Mouse (Mus musculus): ENCODE measurements around the gene Marc2. TPM values are rescaled to one million over a fixed set of nuclear protein-coding genes. Genes with fewer than 3 reads are reported as not detected.
A peak's percentile ranks its signal among the peaks of the same experiment; 100 is the strongest.

Gene Marc2
- total RNA-seq, 2 experiments from 2014 or later = 96.8 to 98.6 TPM

DNA sequence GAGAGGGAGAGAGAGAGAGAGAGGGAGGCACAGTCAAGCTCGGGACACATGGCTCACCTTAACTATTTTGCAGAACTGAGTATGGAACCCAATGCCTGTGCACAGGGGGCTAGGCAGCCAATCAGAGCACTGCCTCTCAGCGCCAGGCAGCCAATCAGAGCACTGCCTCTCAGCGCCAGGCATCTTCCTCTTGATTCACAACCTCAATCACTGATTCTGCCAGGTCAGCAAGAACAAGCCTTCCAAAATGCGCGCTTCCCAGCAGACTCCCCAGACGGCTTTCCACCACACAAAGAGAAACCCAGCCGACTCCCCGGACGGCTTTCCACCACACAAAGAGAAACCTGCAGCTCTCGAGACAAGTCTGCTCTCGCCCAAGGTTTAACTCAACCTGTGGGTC, 23.6 kb downstream of the Marc2 start:
- peak; percentile 54 to 56 for DNase-seq (ENCODE audit: extremely low spot score in 1 of 2, low spot score in 2 of 2)
- intact Hi-C loops (cut with DNase I) = no loop called here

DNA sequence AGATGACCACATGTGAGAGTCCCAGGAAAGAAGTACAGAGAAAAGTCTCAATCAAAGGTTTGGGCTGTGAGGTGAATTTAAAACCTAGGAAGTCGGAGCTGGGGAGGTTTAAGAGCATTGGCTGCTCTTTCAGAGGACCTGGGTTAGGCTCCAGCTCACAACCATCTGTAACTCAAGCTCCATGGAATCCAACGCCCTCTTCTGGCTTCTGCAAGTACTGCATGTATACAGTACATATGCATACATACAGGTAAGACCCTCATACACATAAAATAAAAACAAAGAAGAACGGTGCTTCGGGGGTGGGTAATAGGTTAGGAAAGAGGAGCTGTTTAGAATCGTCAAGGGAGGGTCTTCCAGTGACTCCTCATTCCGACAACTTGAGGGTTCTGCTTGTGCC, 28.5 kb downstream of the Marc2 start:
- intact Hi-C loops (cut with DNase I) = no loop called here
- DNase-seq (ENCODE audit: extremely low spot score in 1 of 2, low spot score in 2 of 2) = no peak

DNA sequence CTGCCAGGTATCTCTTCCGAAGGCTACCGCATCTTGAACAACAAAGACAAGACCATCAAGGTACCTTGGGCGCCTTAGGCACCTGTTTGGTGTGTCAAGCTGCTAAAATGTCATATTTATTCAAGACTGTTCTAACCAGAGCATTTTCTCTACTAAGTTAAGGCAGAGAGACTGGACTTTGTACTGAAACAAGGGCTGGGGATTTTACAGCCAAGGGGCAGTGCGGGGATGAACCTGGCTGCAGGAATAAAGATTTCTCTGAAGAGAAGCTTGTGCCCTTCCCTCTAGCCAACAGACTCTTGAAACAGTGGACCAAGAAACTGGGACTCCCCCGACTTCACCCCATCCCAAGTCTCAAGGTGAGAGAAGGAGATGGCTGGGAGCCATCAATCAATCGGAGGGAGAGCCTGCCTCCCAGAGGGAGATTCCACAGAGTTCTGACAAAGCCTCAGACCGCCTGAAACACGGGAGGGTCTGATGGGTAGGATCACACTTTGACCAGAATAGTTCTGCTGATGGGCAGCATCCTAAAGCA, 34.5 kb downstream of the Marc2 start:
- DNase-seq (ENCODE audit: extremely low spot score in 1 of 2, low spot score in 2 of 2) = no peak
- intact Hi-C loops (cut with DNase I) = no loop called here

DNA sequence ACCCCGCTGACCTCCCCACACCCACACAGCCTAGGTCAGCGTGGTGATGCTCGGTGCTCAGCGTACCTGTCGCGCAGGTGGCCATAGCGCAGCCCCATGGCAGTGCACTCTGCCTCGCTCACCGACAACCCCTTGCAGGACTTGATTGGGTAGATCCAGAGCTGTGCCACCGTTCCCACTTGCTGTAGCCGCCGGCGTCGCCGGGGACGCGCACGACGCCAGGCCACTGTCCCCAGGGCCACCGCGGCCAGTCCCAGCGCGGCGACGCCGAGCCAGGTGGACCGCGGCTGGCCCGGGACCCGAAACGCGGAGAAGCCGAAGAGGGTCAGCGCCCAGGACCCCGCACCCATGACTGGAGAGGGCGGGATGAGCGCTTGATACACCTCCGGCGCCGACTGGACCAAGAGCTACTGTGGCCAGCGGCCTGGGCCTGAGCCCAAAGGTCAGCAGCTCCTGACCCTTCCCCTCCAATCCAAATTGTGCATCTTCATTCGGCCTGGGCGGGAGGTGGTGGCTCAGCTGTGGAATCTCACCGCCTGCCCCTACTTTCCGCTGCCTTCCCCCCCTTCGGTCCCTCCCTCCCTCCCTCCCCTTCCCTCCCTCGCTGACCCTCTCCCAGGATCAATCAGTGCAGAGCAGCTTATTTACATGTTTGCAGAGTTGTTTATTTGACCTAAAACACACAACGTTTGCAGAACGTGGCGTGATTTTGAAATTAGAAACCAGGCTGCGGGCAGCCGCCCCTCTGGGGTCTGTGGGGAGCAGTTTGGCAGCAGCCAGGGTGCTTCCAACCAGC, 35.3 kb downstream of the Marc2 start, which contains the start of gene Marc1:
TSS of gene Marc1 (minus strand) at position 534 of the 796 bp plus-strand sequence.
- no peak for DNase-seq (ENCODE audit: extremely low spot score in 1 of 2, low spot score in 2 of 2)
- intact Hi-C loops (cut with DNase I) = no loop called here

DNA sequence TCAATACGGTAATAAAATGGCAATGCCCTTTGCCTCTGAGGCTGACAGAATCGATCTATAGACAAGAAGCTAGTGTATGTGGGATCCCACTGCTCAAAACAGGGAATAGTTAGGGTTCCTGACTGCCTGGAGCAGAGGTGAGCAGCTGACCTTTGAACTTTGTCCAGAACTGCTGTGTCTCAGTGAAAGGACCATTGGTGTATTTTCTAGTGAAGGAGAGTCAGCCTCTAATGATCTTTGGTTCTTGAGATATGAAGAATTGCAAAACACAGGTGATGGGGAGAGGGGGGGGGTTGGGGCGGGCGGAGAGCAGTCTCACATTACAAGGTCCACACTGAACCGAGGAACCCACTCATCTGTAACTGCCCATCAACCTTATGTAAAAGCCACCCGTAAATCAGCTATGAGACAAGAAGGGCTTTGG, 36.7 kb downstream of the Marc2 start:
- intact Hi-C loops (cut with DNase I) = no loop called here

DNA sequence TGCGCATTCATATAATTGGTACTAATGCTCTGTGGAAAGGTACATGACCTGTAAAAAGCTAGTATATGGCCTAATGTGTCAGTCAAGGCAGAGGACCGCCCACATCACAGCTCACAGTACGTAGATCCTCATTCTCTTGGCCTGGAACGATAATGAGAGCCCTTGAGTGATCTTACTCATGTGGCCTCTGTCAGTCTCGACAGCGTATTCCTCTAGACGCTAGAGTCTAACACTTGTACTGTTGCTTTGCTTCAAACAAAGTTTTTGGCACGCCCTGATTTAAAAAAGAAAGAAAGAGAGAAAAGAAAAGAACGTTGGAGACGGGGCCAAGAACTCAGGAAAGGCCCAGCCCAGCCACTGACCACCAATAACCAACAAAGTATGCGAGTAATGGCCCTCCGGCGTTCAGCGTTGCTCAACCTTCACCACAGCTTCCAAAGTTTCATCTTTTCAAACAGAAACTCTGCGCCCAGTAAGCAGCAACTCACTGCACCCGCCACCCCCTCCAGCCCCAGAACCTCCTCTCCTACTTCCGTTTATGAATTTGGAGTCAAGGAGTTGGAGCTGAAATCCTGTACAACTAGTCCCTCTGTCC, 37.7 kb downstream of the Marc2 start:
- intact Hi-C loops (cut with DNase I) = no loop called here
- DNase-seq (ENCODE audit: extremely low spot score in 1 of 2, low spot score in 2 of 2) = no peak

More for the DNA sequence above, 36.7 kb downstream of the Marc2 start:
- DNase-seq (ENCODE audit: extremely low spot score in 1 of 2, low spot score in 2 of 2) = no peak

DNA sequence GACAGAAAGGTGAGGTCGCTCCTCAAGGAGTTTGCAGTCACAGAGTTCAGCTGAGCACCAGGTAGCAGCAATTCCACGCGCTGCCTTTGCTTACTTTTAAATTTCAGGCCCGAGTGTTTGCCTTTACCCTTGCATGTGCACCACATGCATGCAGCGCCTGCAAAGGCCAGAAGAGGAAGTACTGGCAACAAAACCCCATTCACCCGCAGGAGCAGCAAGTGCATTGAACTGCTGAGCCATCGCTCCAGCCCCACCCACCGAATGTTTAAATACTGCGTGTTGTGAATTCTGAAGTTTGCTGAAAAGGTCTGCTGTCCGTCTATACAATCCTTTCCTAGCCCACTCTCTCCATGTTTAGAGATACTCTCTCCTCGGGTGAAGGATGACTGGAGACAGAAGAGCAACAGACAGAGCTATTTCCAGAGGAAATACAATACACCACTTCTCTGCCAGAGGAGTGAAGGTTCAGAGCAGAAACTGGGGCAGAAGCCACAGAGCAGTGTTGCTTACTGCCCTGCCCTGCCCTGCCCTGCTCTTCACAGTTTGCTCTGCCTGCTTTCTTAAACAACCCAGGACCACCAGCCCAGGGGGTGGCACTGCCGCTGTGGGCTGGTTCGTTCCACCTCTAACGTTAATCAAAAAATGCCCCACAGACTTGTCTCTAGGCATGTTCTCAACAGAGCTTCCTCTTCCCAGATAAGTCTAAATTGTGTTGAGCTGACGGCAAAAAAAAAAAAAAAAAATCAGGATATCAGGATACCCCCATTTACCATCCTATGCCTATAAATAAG, 38.4 kb downstream of the Marc2 start:
- intact Hi-C loops (cut with DNase I) = no loop called here
- DNase-seq (ENCODE audit: extremely low spot score in 1 of 2, low spot score in 2 of 2) = no peak

DNA sequence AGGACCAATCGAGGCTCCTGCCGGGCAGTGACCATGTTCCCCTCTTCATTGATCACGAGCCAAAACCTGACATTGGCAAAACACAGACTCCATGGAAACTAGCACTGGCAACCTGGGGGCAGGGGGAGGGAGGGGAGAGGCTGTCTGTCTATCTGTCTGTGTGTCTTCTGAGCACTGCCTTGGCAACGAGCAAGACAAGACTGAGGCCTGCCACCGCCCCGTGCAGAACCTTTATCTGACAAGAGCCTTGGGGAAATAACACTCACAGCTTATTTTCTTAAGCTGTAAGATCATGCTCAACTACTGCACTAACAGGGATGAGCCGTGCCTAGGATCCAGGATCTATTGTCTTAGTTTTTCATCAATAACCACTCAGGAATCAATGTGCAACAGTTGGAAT, 39.1 kb downstream of the Marc2 start:
- intact Hi-C loops (cut with DNase I) = no loop called here
- DNase-seq (ENCODE audit: extremely low spot score in 1 of 2, low spot score in 2 of 2) = no peak

DNA sequence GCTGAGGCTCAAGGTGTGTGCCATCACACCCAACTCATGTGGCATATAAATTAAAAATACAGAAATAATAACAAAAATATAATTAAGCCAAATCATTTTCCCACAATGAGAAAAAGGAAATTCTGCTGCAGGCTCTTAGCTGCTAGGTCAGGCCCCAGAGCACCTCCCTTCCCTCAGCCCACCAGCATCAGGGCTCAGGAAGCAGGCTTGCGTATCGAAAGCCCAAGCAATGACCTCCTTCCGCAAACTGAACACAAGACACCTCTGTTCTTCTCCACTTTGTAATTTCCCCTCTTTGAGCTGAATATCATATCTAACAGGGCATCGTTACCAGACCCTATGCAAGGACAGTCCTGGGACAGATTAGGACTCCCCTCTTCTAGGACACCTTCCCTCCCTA, 40.5 kb downstream of the Marc2 start:
- intact Hi-C loops (cut with DNase I) = no loop called here
- no peak for DNase-seq (ENCODE audit: extremely low spot score in 1 of 2, low spot score in 2 of 2)

DNA sequence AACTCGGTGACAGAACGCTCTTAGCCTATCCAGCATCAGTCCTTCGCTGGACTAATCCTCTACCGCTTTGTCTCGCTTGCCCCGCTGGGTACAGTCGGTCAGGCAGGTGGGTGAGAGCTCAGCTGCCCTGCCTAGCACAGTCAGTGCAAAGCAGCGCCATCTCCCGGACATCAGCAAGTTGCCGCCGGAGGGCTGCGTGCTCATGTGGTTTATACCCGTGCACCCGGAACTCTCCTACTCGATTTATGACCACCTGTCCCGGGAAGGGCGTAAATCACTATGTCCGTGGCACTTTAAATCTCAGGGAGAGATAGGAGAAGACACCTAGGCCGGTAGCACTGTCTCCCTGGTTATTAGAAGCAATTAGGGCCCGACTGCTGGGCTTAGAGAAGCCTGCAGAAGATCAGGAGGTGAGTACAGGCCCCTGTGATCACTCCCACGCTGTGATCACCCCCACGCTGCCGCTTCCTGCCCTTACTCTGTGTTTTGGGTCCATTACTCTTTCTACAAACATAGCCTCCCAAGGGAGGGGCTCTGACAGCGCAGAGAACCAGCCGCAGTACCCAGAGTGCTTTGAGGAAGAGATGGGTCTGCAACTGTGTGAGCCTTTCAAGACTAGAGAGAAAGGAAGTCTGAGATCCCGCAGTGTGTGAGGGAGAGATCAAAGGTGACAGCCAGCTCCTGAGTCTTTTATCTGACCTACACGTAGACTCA, 52.9 kb downstream of the Marc2 start:
- intact Hi-C loops (cut with DNase I) = no loop called here
- peak in 1 of 2 experiments; percentile 67 for DNase-seq (ENCODE audit: extremely low spot score in 1 of 2, low spot score in 2 of 2)

DNA sequence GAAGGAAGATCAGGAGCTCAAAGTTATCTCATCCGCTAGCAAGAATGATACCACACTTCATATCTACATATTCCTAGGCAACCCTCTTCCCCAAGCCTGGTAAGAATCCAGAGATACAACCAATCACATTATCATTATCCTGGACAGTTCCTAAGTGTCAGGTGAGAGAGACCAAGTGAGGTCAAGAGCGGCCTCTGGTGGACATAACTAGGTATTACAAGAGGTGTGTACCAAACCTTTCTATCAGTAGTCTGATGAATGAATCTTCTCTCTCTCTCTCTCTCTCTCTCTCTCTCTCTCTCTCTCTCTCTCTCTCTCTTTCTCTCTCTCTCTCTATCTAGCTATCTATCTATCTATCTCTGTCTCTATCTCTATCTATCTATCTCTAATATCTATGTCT, 55.1 kb downstream of the Marc2 start:
- DNase-seq (ENCODE audit: extremely low spot score in 1 of 2, low spot score in 2 of 2) = no peak
- intact Hi-C loops (cut with DNase I) = no loop called here

DNA sequence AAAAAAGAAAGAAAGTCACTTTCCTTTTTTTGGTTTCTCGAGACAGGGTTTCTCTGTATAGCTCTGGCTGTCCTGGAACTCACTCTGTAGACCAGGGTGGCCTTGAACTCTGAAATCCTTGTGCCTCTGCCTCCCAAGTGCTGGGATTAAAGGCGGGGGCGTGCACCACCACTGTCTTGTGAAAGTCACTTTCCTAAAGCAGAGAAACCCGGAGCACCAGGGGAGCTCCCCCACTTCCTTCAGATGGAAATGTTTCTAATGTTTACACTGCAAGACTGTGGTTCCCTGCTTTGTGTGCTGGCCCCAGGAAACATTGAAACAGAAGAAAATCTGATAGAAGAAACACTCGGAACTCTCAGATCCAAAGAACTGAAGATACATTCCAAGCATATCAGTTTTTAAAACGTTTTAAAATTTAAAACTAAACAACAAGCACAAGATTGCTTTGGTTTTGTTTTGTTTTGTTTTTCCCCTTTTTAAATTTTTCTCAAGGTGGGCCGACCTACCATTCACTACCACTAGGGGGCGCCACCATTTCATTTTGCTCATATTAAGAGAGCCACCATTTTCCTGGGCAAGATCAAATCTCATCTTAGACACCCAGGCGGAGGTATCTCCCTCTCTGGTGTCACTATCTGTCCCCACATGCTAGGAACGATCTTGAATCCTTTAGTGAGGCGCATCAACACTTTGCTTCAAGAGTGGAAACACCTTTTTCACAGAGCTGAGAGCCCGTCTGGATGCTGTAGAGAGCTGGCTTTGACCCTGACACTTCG, 59.7 kb downstream of the Marc2 start:
- no peak for DNase-seq (ENCODE audit: extremely low spot score in 1 of 2, low spot score in 2 of 2)
- intact Hi-C loops (cut with DNase I) = no loop called here

DNA sequence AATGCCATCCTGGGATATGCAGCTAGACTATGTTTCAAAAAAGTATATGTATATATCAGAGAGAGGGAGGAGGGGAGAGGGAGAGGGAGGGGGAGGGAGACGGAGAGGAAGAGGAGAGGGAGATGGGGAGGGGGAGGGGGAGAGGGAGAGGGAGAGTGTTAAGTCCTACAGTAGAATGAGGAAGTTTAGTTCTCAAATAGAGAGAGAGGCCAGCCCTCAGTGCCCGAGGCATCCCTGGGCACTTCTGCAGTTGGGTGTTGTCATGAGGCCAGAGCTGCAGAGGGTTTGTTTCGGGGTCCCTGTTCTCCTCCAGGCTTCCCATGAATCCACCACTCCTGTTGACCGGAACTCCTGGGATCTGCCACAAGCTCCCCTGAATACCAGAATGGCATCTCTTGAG, 62.6 kb downstream of the Marc2 start:
- intact Hi-C loops (cut with DNase I) = no loop called here
- DNase-seq (ENCODE audit: extremely low spot score in 1 of 2, low spot score in 2 of 2) = no peak

DNA sequence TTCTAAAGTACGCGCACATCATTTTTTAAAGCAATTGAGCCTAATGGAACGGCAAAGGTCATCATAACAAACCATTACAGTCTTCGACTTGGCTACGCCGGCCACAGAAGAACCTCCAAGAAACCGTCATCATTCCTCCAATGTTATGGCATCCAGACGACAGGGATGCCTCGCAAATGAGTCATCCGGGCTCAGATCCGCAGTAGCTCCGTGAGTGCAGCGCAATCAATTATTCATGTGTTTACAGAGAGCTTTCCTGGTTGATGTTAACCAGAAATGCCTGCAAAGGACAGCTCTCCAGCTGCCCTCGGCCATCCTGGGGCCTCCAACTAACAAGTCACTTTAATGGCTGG, 64.1 kb downstream of the Marc2 start:
- no peak for DNase-seq (ENCODE audit: extremely low spot score in 1 of 2, low spot score in 2 of 2)
- intact Hi-C loops (cut with DNase I) = no loop called here

DNA sequence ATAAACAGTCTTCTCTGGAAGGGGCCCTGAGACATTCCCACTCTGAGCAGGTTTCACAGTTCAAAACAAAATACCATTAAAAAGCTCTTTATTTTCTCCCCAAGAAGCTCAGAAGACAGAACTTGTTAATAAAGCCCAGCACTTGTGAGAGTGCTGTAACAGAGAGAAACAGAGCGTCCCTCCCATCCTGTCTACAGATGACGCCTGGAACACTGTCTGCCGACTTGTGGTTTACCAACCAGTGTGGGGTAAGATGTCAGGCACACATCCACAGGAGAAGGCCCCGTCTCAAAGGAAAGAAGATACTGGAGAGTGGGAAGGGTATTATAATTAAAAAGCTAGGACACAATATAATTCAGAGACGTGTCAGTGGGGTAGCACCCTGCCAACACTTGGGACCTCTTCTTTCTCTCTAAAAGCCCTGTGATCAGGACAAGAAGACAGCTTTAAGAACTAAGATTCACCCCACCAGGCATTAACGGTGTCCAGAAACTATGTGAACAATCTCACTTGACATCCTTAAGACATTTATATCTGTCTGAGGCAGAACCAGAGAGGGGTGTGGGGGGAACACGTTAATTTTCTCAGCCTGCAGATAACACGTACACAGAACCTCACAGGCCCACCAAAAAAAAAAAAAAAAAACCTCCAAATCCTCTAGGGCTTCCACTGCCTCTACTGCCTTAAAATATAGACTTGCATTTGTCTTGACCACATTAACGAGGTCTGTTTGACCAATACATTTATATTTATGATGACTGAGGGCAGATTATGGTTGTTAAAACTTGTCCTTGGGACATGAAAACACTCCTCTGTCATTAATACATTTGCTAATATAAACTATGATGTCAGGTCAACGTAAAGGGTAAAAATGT, 64.7 kb downstream of the Marc2 start:
- DNase-seq (ENCODE audit: extremely low spot score in 1 of 2, low spot score in 2 of 2) = no peak
- intact Hi-C loops (cut with DNase I) = no loop called here

DNA sequence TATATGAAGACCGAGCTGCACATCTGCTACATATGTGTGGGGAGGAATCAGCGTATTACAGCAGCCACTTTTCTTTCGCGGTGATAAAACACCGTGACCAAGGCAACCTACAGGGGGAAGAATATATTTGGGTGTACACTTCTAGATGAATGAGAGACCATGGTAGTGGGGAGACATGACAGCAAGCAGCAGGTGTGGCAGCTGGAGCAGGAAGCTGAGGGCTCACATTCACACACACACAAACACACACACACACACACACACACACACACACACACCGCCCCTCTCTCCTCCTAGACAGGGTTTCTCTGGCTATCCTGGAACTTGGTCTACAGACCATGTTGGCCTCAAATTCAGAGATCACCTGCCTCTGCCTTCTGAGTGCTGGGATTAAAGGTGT, 68.1 kb downstream of the Marc2 start:
- intact Hi-C loops (cut with DNase I) = no loop called here
- no peak for DNase-seq (ENCODE audit: extremely low spot score in 1 of 2, low spot score in 2 of 2)

DNA sequence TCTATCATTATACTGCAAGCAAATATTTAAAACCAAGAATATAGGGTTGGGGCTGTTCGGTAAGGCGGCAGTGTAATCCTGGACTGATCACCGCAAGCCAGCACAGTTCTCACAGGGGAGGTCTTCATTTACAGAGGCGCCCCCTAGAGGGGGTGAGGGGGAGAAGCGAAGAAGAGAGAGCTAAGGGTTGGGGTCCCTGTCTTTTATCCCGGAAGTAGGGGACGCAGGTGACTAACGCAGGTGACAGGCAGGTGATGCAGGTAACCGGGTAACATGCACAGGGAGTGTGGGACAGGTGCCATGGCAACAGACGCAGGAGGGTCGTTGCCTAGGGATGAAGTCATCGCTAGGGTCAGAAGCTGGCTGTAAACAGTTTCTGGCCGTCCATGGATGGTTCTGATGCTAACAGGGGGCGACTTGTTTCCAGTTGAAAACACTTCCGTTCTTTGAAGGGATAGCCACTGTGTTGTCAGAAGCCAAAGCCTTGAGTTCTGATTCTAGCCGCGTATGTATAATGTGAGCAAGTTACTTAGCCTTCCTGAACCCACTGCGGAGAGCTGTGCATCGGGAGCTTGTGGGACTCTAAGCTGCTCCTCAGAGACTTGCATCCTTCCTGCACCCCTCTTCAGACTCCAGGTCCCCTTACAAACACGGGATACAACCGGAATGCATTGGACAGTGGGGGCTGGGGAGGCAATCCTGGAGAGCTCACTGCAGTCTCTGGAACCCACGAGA, 69.0 kb downstream of the Marc2 start:
- no peak for DNase-seq (ENCODE audit: extremely low spot score in 1 of 2, low spot score in 2 of 2)
- intact Hi-C loops (cut with DNase I) = no loop called here

Data from left cerebral cortex, postnatal 10 days (tissue).